Mouse (Mus musculus): ENCODE data around the gene Trmo.

Gene Trmo

DNA sequence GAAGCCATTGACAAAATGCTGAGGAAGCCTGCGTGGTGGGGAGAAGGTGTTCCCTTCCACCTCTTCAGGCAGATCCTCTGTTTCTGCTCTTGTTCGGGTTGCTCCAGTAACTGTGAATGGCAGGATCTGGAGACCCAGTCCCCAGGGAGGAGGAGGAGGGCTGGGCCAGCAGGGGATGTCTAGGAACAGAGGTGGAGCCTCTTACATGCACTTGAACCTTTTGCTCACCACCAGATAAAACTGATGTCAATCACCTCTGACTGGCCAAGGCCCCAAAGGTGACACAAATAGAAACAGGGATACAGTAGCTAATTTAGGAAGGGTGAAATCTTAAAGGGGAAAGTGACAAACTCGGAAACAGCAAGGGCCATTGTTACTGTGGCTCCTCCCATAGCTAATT lies 51.2 kb downstream of the Trmo start:
- no peak for DNase-seq

- DNase-seq = no peak
Measured at GRCm38 (mm10) chr4:46335846-46336245, 53.4 kb downstream of the Trmo start.

DNA sequence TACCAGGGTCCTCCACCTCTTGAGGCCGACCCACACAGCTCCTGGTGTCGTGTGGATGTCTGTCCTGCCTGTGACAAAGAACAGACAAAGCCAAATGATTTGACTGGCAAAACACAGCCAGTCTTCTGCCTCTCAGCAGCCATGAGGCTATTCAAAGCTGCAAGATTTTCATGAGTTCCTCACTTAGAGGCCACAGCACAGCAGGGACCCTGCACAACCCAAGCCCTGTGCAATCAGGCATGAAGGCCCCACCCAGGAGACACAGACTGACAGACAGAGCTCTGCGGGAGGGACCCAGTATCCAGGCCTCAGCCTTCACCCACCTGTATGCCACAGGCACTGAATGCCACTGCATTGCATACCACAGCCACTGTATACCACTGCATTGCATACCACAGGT lies 60.3 kb downstream of the Trmo start:
- DNase-seq = no peak

Data from cerebellum, postnatal 10 days (tissue).